Mouse (Mus musculus) embryonic fibroblast, embryonic 13.5 days (primary cell): Measurements from ENCODE around the gene Eif4g3.

Experiments used
- CTCF ChIP-seq: IDR thresholded peaks from 2 replicates; pipeline ENCODE4 v1.5.1; 2011; ENCODE audit warnings: mild to moderate bottlenecking, control low read depth, low read length, moderate library complexity, borderline replicate concordance; ENCODE audit not compliant: insufficient read depth
- POLR2A ChIP-seq: IDR thresholded peaks from 2 replicates; pipeline ENCODE4 v1.6.1; 2011; ENCODE audit warnings: low read depth, mild to moderate bottlenecking, control low read depth, low read length, moderate library complexity

GRCm38 (mm10) chr4:138151226-138151625 is 158.4 kb downstream of the Eif4g3 start:
- TF ChIP-seq CTCF (no peak), POLR2A (no peak)
